Comparison of ENCODE assay signal across 9 mouse cellular contexts in genomic region chr4:106827738-106828361, GRCm38 (mm10). TPM values are rescaled to one million over a fixed set of nuclear protein-coding genes. Genes with fewer than 3 reads are reported as not detected.
DNase-seq lines count a peak whose midpoint lies in the region; ATAC-seq and TF ChIP-seq lines count a peak whose summit lies in the region.
"Had no signal": no experiment of that assay in that cellular context is flagged by ENCODE, and none has a peak within 500 bp of the region (broad histone marks: within the 10 kb centered on the region; RNA-seq: fewer than 3 reads in every experiment).

No protein-coding gene starts in this region.

- peak overlapping the region; percentile 61 for H3K9ac ChIP-seq in forebrain, embryonic 16.5 days (replicated peaks; ENCODE audit: low read depth, low read length)
- peak overlapping the region; percentile 44 for H3K9ac ChIP-seq in neural tube, embryonic 15.5 days (replicated peaks)

- WGBS in forebrain, embryonic 16.5 days, result 1% methylated on average over 41 of the region's 42 CpGs
- 2% methylated on average over 42 of the region's 42 CpGs for WGBS in lung, adult 2 months
- WGBS in neural tube, embryonic 15.5 days, result under 1% methylated on average over 42 of the region's 42 CpGs

- no peak for TF ChIP-seq POLR2A in lung, adult 2 months (IDR thresholded peaks at IDR 0.05; ENCODE audit: borderline replicate concordance, extremely low read depth, low read depth, low read length)

- no peak overlapping the region for H3K27ac ChIP-seq in forebrain, embryonic 16.5 days (ENCODE audit: low read length)
- peak overlapping the region; percentile 83 for H3K27ac ChIP-seq in layer of hippocampus, adult 2 months
- H3K27ac ChIP-seq in neural tube, embryonic 15.5 days (replicated peaks), result peak overlapping the region; percentile 71
- H3K27ac ChIP-seq: macrophage had no signal

- H3K27me3 ChIP-seq in forebrain, embryonic 16.5 days (replicated peaks; ENCODE audit: control insufficient read depth, insufficient read depth, low read length), result 0 out of 2 replicates have a peak, but pooled peaks cover 4% of the 10 kb centered on the region
- H3K27me3 ChIP-seq in neural tube, embryonic 15.5 days (replicated peaks), result no peaks in the 10 kb centered on the region

- DNase-seq in ES-CJ7 (ENCODE audit: low read depth, low spot score), result peak; percentile 85
- DNase-seq in cerebellum, adult 18-20 months, result peak; percentile 35 to 53
- peak; percentile 67 for DNase-seq in heart, postnatal 25 days (ENCODE audit: low spot score)
- peak; percentile 70 to 73 for DNase-seq in layer of hippocampus, adult 2 months (ENCODE audit: low spot score in 2 of 2)
- DNase-seq in lung, adult 2 months, result peak; percentile 62
- DNase-seq in testis, postnatal 14 days (ENCODE audit: low spot score), result peak; percentile 72

- peak overlapping the region; percentile 39 for H3K4me3 ChIP-seq in forebrain, embryonic 16.5 days (replicated peaks; ENCODE audit: low read length)
- peak overlapping the region; percentile 33 for H3K4me3 ChIP-seq in layer of hippocampus, adult 2 months
- peak overlapping the region; percentile 14 for H3K4me3 ChIP-seq in lung, adult 2 months (replicated peaks; ENCODE audit: extremely low read depth, low read depth, low read length)
- peak overlapping the region; percentile 36 for H3K4me3 ChIP-seq in neural tube, embryonic 15.5 days (replicated peaks)

- intact Hi-C loops in heart, postnatal 25 days (cut with DNase I), result no loop called here

- no peaks in the 10 kb centered on the region for H3K36me3 ChIP-seq in forebrain, embryonic 16.5 days (ENCODE audit: control insufficient read depth, insufficient read depth)
- H3K36me3 ChIP-seq in neural tube, embryonic 15.5 days, result no peaks in the 10 kb centered on the region

- ATAC-seq in forebrain, embryonic 16.5 days, result peak; percentile 74
- ATAC-seq in neural tube, embryonic 15.5 days (ENCODE audit: low FRiP score), result peak; percentile 74

- TF ChIP-seq CTCF in layer of hippocampus, adult 2 months (conservative IDR thresholded peaks at IDR 0.05), result peak; percentile 73
- 0 out of 2 replicates have a peak, but pooled peaks have one; percentile 9 for TF ChIP-seq CTCF in lung, adult 2 months (IDR thresholded peaks at IDR 0.05; ENCODE audit: insufficient read depth, low read length)

- peak overlapping the region; percentile 71 for H3K4me2 ChIP-seq in forebrain, embryonic 16.5 days (ENCODE audit: low read length)
- H3K4me2 ChIP-seq in neural tube, embryonic 15.5 days, result peak overlapping the region; percentile 70

- no peaks in the 10 kb centered on the region for H3K9me3 ChIP-seq in forebrain, embryonic 16.5 days (ENCODE audit: control insufficient read depth, low read length)
- no peaks in the 10 kb centered on the region for H3K9me3 ChIP-seq in neural tube, embryonic 15.5 days (replicated peaks)

- peaks cover 12% of the 10 kb centered on the region; the same call in 1 of the 2 replicates for H3K4me1 ChIP-seq in forebrain, embryonic 16.5 days (replicated peaks; ENCODE audit: control insufficient read depth, insufficient read depth, low read length)
- 0 out of 2 replicates have a peak, but pooled peaks cover 3% of the 10 kb centered on the region for H3K4me1 ChIP-seq in lung, adult 2 months (ENCODE audit: control insufficient read depth, insufficient read depth, low read length)
- peaks cover 34% of the 10 kb centered on the region for H3K4me1 ChIP-seq in neural tube, embryonic 15.5 days

RNA-seq across cellular contexts. Expression of gene Acot11, which starts 23.1 kb away (rescaled TPM):
- polyA plus RNA-seq in forebrain, embryonic 16.5 days (2015; fragmentation: Nextera tagmentation; extraction: Ambion mirVana), result 1.1 and 1.5 TPM in 2 replicates
- total RNA-seq in heart, postnatal 25 days (2021), result 10 to 100 TPM; 28.6 to 37.1 TPM
- 10 to 100 TPM; 45.6 to 55.5 TPM for total RNA-seq in layer of hippocampus, adult 2 months (2021)
- polyA plus RNA-seq in lung, adult 2 months (2012; rRNA removed), result 9.8 and 18.6 TPM in 2 replicates
- 2.4 and 3.1 TPM in 2 replicates for polyA plus RNA-seq in neural tube, embryonic 15.5 days (2015; fragmentation: Nextera tagmentation; extraction: Ambion mirVana)
